Mouse (Mus musculus) G1E (cell line): ENCODE measurements around the gene Anxa6.

Experiments
- CTCF ChIP-seq: IDR thresholded peaks from 2 replicates; pipeline ENCODE4 v1.5.1; 2012; ENCODE audit warnings: low read depth, low read length, inconsistent platforms, mixed read lengths
- GATA1 ChIP-seq: IDR thresholded peaks from 2 replicates; pipeline ENCODE4 v1.6.1; 2012; ENCODE audit warnings: borderline replicate concordance, low read length, inconsistent platforms, mixed read lengths
- TAL1 ChIP-seq: conservative IDR thresholded peaks from 2 replicates; pipeline ENCODE4 v1.6.1; 2012; ENCODE audit warnings: low read depth, low read length, inconsistent platforms, mixed read lengths

GRCm38 (mm10) chr11:54932540-54932939 is 100.7 kb downstream of the Anxa6 start:
- no peak for TF ChIP-seq CTCF
- no peak for TF ChIP-seq GATA1
- no peak for TF ChIP-seq TAL1
